Mouse (Mus musculus) bone marrow macrophage, adult 2 months (primary cell): Measurements from ENCODE around the gene Qk.

ENCODE experiments used
- CTCF ChIP-seq: IDR thresholded peaks from 2 replicates; pipeline ENCODE4 v1.5.1; 2012; ENCODE audit warnings: low read depth, mild to moderate bottlenecking, low read length, moderate library complexity
- POLR2A ChIP-seq: IDR thresholded peaks from 2 replicates; pipeline ENCODE4 v1.6.1; 2012; ENCODE audit warnings: mild to moderate bottlenecking, low read depth, low read length, borderline replicate concordance

DNA sequence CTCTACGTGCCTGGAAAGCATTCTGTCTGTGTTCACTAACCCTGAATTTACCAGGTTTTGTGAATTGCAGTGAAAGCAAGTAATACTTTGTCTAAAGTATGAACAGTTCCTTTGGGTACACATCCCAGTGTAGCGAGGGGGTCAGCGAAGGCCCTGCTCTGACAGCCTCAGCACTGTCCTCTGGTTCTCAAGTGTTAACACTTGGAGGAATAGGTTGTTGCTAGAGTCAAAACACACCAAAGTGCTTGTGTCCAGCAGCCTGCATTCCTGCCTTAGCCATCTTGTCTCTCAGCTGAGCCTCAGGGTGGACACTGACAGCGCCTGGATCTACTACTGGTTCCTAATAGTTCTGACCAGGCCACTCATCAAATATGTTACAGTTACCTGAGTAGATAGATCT, 6.3 kb upstream of the Qk start:
- TF ChIP-seq CTCF: no peak
- no peak for TF ChIP-seq POLR2A
